Mouse (Mus musculus): ENCODE results near the gene Ccdc58.
A peak's percentile ranks its signal among the peaks of the same experiment; 100 is the strongest.
"Not testable (repeated sequence)": the region's sequence is repeated elsewhere in the genome, so short reads cannot be mapped to it uniquely, and the experiment has no call there.

The Ccdc58 gene

DNA sequence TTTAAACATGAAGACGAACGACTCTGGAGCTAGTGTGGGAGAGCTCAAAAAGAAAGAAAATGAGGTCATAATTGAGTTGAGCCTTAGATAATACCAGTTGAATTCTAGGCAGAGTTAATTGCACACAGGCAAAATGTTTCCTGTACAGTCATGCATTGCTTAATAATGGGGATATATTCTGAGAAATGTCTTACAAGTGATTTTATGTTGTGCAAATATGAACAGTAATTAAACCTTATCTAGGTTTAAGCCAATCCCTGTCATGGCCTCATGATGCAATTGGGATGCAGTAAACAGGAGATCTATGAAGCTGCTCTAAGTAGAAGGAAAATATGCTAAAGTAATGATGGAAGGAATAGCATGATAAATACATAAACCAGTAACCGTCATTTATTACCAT is 3.3 kb downstream of the Ccdc58 start:
- DNase-seq (ENCODE audit: low read depth, low spot score), result no peak

DNA sequence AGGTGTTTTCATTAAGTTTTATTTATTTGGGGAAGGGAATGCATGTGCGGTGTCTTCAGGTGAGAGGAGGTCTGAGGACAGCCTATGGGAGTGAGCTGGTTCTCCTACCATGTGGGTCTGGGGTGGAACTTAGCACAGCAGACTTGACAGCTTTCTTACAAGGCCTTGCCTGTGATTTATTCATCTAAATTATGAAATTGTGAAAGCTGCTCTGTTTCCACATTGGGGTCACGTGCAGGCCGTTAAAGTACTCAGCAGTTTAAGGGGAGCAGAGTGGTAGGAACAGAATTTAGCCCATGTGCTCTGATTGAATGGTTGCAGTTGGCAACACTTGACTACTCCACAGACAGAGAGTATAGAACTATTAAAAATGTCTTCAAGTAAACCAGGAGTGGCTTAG is 8.4 kb downstream of the Ccdc58 start:
- no peak for DNase-seq (ENCODE audit: low read depth, low spot score)

DNA sequence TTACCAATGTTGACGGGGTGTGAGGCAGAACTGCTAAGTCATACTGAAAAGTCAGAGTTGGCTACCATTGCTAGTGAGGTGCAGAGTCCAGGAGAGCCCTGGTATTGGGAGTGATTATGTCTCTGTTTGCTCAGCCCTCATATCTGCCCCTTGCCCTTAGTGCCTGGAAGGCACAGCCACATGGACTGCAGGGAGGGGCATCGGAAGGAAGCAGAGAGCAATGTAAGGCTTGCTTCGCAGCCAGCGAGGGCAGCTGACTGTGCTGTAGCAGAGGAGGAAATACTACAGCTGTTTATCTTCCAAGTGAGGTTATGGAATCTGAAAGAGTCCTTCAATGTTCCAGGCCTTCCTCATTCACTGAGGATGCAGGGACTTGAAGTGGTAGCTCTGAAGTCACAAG is 16.4 kb downstream of the Ccdc58 start:
- DNase-seq (ENCODE audit: low read depth, low spot score), result no peak

DNA sequence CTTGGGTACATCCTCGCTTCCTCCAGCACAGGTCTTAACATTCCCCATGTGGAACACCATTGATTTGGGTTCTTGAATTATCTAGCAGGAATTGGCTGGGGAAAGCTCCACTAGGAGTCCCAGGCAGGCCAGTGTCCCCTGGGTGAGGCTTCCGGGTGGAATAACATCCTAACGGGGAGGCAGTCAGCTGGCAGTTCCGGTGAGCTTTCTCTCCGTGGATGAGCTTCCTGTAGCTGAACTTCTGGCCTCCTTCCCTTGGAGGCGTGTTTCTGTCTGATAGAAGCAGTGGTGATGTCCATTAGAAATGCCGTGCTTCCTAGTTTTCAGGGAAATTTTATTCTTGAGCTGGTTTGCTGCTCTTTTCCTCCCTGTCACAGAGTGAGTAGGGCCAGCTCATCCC is 17.6 kb downstream of the Ccdc58 start:
- DNase-seq (ENCODE audit: low read depth, low spot score), result peak; percentile 52

DNA sequence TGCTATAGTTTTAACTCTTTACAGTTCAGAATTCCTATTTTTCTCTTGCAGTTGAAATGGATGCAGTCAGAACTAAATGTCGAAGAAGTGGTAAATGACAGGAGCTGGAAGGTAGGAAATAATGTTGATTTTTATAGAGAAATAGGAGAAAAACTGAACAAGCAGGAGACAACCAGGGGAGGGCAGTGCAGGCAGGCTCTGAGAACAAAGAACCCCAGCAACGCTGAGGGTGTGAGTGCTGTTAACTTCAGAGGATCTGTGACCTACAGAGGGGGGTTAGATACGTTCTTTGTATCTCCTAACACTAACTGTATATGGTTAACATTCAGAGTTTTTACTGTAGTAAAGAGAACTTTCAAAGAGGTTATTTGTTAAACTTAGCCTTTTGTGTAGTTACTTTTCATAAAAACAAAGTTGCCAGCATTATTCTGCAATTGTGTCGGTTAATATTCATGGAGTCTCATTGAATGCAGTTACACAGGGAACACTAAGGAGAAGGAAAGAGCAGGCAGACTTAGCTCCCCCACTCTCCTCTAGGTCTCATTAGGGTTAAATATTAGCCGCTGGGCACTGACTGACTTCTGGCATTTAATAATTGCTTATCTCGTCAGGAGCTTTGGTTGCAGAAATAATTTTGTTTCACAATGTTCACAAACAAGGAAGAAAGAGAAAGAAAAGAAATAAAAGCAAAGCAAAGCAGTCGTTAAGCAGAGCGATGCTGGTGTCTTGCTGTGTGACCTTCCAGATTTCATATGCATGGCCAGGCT is 18.5 kb downstream of the Ccdc58 start:
- DNase-seq (ENCODE audit: low read depth, low spot score), result no peak

DNA sequence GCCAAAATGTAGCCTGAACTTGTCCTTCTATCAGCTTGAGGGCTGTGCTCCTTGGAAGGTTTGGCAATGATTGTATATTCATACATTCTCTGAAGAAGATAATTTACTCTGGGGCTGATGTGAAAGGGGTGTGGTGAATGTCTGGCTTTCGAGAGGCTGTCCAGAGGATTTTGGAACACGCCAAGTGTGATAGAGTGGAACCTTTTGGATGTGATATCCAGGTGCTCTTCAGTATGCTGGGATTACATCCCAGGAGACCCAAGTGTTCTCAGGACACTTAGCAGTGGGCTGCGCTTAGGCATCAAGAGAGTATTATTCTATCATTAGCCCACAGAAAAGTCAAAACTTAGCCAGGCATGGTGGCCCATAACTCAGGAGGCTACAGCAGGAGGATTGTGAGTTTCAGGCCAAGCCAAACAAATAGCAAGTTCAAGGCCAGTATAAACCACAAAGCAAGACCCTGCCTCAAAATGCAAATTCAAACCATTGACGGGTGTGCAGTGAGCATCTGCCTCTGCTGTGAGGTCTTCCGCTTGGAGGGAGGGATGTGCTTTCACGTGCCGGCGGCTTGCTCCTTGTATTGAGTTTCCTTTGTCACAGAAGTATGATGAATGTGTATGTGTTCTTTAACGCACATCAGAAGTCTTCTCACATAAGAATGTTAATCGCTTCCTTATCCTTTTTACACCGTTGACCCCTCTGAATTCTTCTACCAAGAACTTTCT is 19.5 kb downstream of the Ccdc58 start:
- DNase-seq (ENCODE audit: low read depth, low spot score), result no peak

DNA sequence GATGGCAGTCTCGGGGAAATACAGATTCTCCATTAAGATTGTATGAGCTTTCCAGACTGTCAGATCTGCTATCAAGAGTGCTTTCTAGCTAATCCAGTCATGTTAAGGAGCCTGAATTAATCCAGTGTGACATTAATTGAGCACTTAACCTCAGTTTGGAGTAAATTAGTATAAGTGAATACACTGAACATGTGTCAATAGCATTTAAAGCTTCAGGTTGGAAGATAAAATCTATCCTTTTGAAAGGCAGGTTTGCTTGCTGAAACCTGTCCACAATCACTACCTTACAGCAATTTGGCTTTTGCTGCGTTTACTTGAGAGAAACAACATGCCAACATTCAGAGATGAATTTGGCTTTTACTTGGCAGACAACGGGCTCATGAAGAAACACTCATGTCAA is 22.6 kb downstream of the Ccdc58 start:
- no peak for DNase-seq (ENCODE audit: low read depth, low spot score)

DNA sequence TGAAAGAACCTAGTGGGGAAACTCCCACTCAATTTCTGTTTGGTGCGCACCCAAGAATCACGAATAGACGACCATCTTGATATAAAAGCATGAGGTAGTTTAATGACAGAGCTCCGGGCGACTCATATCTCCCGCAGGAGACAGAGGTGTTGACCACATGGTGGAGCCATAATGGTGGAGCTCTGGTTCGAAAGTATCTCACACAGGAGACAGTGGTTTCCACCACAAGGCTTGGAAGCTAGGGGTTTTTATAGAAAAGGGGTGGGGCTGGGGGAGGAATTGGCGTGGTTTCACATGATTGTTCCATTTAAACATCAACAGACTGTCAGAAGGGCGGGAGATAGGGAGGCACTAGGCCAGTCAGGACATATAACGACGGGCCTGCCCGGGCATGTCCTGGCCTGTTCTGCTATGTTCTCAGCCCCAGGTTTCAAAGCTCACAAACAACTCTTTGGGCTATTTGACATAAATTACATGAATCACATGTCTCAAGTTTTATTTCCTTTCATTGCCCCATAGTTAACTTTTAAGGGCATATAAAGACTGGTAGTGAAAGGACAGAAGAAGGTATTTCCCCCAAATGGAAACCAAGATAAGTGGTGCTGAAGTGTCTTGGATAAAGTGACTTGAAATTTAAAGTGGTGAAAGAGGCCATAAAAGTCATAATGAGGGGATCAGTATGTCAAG is 26.5 kb downstream of the Ccdc58 start:
- DNase-seq (ENCODE audit: low read depth, low spot score), result not testable (repeated sequence)

DNA sequence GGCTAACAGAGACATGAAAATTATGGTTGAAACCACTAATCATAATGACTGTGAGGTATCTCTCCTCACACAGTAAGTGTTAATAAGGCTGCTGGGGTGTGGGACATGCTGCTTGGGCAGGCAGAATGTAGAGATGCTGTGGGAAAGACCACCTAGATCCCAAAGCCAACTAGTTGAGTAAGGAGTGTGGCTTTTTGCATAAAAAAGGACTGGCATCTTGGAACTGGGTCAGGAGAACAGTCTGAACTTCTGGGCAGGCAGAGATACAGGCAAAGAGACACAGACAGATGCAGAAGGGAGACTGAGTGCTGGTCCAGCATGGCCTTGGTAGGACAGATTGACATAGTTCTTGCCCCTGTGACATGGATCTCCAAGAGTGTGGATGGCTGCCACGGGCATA is 30.0 kb downstream of the Ccdc58 start:
- no peak for DNase-seq (ENCODE audit: low read depth, low spot score)

DNA sequence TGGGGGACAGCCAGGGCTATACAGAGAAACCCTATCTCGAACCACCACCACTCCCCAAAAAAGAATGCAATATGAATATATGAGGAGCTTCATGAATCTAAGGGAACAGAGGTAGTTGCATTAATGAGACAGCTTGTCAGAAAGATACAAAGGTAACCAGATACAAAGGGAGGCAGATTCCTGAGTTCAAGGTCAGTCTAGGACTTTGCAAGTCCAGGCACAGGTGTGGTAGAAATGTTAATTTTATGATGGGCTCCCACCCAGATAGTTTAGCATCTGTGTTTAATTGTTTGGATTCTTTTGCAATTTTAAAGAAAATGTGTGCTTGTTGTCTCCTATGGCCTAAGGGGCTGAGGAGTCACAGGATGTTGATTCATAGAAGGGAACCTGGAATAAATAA is 30.7 kb downstream of the Ccdc58 start:
- peak; percentile 69 for DNase-seq (ENCODE audit: low read depth, low spot score)

DNA sequence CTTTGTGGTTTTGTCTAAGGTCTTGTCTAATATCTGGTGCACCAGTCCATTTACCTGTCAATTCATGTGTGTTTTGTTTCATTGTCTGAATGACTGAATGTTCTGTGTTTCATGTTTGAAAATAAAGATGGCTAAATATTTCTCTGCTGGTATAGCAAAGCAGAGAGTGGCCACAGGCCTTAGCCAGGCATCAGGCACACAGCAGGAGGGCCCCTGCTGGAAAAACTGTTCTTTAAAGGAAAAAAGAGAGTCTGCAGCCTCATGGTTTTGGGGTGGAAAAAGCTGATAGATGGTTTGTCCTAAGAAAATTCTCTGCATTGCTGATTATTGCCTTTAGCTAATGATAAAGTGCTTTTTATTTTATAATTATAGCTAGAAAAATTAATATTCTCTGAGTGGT is 40.0 kb downstream of the Ccdc58 start:
- DNase-seq (ENCODE audit: low read depth, low spot score), result not testable (repeated sequence)

DNA sequence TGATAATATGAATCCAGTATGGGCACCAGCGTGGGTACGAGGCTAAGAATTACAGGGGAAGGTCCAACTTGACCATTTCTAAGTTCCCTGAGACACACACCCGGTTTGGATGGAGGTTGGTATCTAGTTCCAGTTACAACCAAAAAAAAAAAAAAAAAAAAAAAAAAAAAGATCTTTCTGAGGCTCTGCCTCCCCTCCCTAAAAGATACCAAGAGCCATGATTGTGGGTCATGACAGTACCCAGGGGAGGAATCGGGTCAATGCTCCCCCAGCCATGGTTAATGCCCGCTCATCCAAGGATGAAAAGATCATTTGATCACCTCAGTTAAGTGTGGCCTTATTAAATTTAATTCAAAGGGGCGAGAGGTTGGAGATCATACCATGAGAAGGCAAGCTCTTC is 44.3 kb downstream of the Ccdc58 start:
- DNase-seq (ENCODE audit: low read depth, low spot score), result peak; percentile 29

DNA sequence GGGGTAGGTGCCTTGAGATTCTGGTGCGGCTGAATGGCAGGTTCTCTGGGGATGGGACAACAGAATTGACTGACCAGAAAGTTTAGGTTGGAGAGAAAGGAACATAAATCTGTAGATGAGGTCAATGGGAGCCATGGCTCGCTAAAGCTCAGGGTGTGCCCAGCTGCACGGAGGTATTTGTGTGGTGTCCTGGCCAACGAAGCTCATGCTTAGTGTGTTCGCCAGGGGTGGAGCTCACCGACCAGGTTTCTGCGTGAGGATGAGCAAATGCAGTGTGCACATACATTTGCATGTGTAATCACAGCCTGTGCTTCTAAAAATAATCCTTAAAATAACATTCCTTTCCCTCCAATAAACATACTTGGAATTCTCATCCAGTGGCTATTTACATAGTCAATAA is 56.6 kb downstream of the Ccdc58 start:
- no peak for DNase-seq (ENCODE audit: low read depth, low spot score)

DNA sequence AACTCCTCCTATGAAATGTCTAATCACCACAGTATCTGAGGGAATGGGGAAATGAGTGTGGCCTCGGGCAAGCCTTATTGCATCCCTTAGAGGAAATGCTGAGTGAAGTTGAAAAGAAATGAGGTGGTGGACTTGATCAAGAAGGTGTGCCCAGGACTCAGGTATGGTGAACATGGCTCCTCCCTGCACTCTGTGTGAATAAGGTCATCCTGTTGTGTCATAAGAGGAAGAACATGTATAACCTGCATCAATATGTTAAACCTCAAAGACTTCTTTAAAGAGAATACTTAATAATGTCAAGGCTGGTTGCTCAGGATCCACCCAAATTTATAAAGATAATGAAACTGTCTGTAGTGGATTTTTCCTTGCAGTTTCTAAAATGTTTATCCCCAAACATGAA is 59.7 kb downstream of the Ccdc58 start, which contains the start of gene Csta1:
Gene Csta1, minus strand, starts transcription at position 101 of the 400 bp plus-strand sequence.
- DNase-seq (ENCODE audit: low read depth, low spot score), result no peak

DNA sequence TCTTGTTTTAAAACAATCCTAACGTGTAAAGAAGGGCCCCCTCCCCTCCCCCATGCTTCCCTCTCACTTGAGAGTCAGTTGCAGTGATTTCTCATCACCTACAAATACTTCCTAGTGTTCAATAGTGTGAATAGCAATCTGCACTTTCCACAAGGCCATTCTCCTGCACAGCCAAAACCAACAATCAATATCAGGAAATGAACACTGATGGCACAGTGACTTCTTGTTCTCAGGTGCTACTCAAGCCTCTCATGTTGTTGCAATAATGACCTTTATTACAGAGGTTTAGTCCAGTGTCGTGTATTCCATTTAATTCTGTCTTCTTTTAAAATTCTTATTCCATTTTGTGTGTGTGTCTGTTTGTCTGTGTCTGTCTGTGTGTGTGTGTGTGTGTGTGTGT is 66.7 kb downstream of the Ccdc58 start:
- DNase-seq (ENCODE audit: low read depth, low spot score), result no peak
